In the genomic region with DNA sequence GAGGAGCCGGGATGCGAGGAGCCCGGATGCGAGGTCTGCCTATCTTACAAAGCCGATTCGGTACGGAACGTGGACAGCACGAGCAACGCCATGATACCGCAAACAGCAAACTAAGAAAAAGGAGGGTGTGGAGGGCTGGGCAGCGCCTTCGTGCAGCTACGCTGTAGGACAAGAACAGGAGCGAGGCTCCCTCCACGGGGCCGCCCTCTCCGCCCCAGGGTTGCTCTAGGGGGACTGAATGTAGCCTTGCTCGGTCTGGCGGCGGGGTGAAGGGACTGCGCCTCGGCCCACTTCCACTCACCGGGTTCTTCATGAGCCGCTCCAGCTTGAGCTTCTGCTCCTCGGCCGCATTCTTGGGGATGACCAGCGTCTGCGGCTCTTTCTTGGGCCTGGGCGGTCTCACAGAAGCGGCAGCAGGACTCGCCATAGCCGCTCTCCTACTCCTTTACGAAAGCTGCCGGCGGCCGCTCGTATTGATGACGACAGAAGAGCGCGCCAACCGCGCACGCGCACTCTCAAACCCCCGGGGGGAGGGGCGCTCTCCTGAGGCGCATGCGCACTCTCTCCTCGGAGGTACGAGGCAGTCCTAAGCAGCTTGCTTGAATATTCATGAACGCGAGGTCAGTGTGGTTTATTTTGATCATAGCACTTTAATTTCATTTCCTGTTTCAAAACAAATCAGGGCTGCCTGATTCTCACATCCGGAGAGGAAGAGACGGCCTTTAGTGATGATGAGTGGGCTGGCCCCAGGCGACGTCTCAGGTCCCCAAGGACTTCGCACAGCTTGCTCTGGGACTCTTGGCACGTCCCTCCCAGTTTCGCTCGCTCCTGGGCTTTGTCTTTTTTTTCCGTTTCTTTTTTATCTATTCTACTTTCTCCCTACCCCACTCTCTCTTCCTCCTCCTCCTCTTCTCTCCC, we compare ENCODE assay signal across 8 mouse cellular contexts. TPM values are rescaled to one million over a fixed set of nuclear protein-coding genes. Genes with fewer than 3 reads are reported as not detected.
A peak's percentile ranks its signal among the peaks of the same experiment; 100 is the strongest.
DNase-seq lines count a peak whose midpoint lies in the region; ATAC-seq and TF ChIP-seq lines count a peak whose summit lies in the region.

Prkrip1 (minus strand) TSS at position 490 of the 918 bp plus-strand sequence.

- H3K36me3 ChIP-seq in megakaryocyte, embryonic 14.5 days (replicated peaks; ENCODE audit: low read length) = peaks cover 36% of the 10 kb centered on the region

- ATAC-seq in activated CD4-positive, CD25-positive, alpha-beta regulatory T cell, adult 4 months = peak; percentile 97

- peak; percentile 87 to 88 for DNase-seq in gastrocnemius, adult 8-10 months (ENCODE audit: low spot score in 2 of 2)
- peak; percentile 97 for DNase-seq in hindlimb bud, embryonic 11.5 days (ENCODE audit: extremely low spot score, low read depth, low spot score)
- DNase-seq in left cerebral cortex, adult 8-10 months (ENCODE audit: low spot score in 2 of 2) = peak; percentile 87 to 89
- peak; percentile 95 to 97 for DNase-seq in right cerebral cortex, postnatal 10 days (ENCODE audit: low spot score in 2 of 2)
- peak; percentile 93 for DNase-seq in urinary bladder, postnatal 25 days (ENCODE audit: low spot score)

- H3K4me1 ChIP-seq in cortical plate, adult 2 months (ENCODE audit: control insufficient read depth, insufficient read depth, low read length) = peaks cover 3% of the 10 kb centered on the region; the same call in 1 of the 2 replicates
- H3K4me1 ChIP-seq in megakaryocyte, embryonic 14.5 days = peaks cover 26% of the 10 kb centered on the region

- H3K27ac ChIP-seq in cortical plate, adult 2 months (ENCODE audit: insufficient read depth, low read length) = peak within 1 kb of the TSS; percentile 7; the same call in 1 of the 2 replicates

- H3K9me3 ChIP-seq in megakaryocyte, embryonic 14.5 days = no peaks in the 10 kb centered on the region

- TF ChIP-seq POLR2A in cortical plate, adult 2 months (IDR thresholded peaks at IDR 0.05; ENCODE audit: extremely low read depth, insufficient read depth, low read length) = peak; percentile 83

- H3K27me3 ChIP-seq in megakaryocyte, embryonic 14.5 days (replicated peaks) = peaks cover 4% of the 10 kb centered on the region

- no peak for TF ChIP-seq CTCF in cortical plate, adult 2 months (IDR thresholded peaks at IDR 0.05; ENCODE audit: extremely low read depth, insufficient read depth, low read length)

- H3K4me3 ChIP-seq in cortical plate, adult 2 months (ENCODE audit: insufficient read depth, low read length) = peak within 1 kb of the TSS; percentile 84
- peak within 1 kb of the TSS; percentile 99 for H3K4me3 ChIP-seq in megakaryocyte, embryonic 14.5 days (replicated peaks)

RNA-seq across cellular contexts. Expression of gene Prkrip1, which starts in this region (rescaled TPM):
- 10 to 100 TPM; 45.0 to 50.4 TPM for polyA plus RNA-seq in activated CD4-positive, CD25-positive, alpha-beta regulatory T cell, adult 4 months (2017; shearing (Covaris generic))
- 35.0 and 36.0 TPM in 2 replicates for polyA plus RNA-seq in cortical plate, adult 2 months (2012; rRNA removed)
- 10 to 100 TPM; 17.0 to 18.9 (median 17.6) TPM for total RNA-seq in gastrocnemius, adult 8-10 months (2022)
- 10 to 100 TPM; 25.2 to 36.0 (median 26.9) TPM for total RNA-seq in left cerebral cortex, adult 8-10 months (2022)
- polyA plus RNA-seq in megakaryocyte, embryonic 14.5 days (2012; ENCODE audit: insufficient read depth, low replicate concordance) = 19.4 and 67.8 TPM in 2 replicates

Comparison
In these comparisons a context has a peak if more than half of its experiments do, and no peak if none do; other contexts are left out.
1. Peak in every context shown above with its lines: DNase-seq, ATAC-seq, H3K4me3 ChIP-seq and H3K27ac ChIP-seq.